Mouse (Mus musculus) adrenal gland, adult 18-20 months (tissue): Measurements from ENCODE around the gene 1190005I06Rik. TPM values are rescaled to one million over a fixed set of nuclear protein-coding genes. Genes with fewer than 3 reads are reported as not detected.
A peak's percentile ranks its signal among the peaks of the same experiment; 100 is the strongest.

Experiments
- DNase-seq, 2 experiments: peaks; one replicate each; pipeline ENCODE4 v3.0.0; 2021 to 2022; ENCODE audit warnings: low spot score in 2 of 2
- total RNA-seq, 2 experiments: library from RNA; stranded (reverse); gene quantifications; 1 replicate in 1 of 2; 2 replicates in 1 of 2; pipeline ENCODE4 v1.2.3; 2021

Gene 1190005I06Rik
- total RNA-seq, 2 experiments from 2014 or later, result 12.3 to 21.3 TPM

DNA sequence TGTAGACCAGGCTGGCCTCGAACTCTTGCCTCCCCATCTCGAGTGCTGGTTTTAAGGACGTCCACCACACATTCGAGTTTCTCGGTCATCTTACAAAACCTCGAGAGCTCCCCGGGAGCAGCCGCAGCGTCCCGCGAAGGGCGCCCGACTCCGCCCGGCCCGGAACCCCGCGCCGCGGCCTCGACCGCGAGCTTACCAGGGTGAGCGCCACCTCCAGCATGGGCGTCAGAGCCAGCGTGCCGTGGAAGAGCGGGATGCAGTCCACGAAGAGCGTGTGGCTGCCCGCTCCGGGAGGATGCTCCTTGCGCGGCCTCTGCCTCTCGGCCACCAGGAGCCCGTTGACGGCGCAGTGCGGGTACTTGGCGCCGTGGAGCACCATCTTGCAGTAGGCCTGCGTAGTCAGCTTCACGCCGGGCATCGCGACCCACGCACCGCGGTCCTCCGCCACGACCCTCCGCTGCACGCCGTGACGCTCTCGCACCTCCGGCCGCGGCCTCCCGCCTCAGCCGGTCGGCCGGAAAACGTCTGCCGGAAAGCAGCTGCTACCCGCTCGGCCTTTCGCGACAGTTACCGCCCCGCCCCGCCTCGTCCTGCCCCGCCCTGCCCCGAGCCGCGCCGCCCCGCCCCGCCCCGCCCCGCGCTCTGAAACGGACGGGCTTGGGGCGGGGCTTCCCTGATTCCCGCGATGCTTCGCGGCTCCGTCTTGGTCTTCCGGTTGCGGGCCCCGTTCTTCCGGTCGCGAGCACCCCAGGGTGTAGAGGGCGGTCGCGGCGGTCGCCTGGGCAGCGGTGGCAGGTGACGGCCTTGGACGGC, 20.3 kb upstream of the 1190005I06Rik start, which contains the start of the genes Gm27021 and Cox4i1:
Gm27021 (minus strand) TSS at position 519 of the 813 bp plus-strand sequence.
Cox4i1 (plus strand) TSS at position 662 of the 813 bp plus-strand sequence.
- DNase-seq, result peak; percentile 88 to 89

DNA sequence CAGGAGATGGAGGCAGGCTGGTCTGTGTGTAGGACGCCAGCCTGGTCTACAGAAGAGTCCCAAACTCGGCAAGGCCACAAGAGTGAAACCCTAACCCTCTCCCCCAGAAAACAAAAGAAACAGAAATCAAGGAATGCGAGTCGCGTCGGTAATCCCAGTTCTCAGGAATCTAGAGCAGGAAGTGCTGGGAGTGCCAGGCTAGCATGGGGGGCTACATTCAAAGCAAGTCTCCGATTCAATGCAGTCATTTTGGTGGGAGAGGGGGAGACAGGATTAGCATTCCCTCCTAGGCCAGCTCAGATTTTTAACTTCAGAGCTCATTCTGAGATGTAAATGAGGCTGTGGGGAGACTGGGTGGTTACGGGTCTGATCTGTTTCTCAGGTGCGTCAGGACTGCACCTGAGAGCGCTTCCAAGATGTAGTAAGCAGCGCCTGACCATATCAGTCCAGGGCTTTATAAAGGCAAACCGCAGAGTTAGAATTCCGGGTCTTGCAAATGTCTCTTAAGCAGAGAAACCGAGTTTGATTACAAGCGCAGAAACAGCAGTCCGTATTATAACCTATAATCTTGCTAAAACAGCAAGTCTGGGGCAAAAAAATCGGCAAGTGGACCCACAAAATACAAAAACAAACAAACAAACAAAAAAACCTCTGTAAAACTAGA, 19.5 kb upstream of the 1190005I06Rik start:
- no peak for DNase-seq

DNA sequence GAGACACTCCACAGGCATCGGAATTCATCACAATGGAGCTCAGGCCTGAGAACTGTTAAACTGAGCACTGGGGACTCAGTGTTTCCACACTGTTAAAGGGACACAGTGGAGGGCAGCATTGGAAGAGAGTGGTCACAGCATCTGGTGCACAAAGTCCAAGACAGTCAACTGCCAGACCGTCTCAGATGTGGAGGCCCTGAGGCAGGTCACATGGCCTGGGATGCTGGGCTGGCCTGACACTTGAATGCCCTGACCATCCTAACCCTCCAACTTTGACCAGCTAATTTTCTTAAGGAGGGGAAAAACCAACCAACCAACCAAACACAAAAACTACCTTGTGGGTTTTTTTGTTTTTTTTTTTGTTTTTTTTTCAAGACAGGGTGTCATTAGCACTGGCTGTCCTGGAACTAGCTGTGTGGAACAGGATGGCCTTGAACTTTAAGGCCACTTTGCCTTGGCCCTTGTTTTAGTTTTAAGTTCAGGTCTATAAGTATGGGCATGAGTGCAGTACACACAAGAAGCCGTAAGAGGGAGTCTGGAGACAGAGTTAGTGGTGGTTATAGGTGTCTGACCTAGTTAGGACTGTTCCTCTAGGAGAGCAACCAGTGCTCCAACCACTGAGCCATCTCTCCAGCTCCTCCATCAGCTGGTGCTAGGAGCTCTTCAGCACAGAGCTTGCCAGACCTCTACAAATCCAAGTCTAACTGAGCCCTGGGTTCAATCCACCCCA, 18.5 kb upstream of the 1190005I06Rik start:
- DNase-seq, result no peak

DNA sequence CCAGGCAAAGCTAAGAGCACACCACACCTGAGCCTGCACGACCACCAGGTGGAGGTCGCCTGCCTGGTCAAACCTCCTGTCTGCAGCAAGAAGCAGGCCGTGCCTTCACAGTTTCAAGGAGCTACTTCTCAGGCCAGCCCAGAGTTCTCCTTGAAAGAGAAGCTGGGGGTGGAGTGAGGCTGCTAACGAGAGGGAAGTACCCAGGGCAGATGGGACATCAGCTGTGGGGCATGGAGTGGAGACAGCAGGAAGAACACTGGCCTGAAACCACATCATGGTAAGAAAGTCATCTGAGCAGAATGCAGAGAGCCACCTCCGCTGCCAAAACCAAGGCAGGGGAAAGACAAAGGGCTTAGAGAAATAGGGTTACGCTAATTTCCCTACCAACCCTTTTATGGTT, 17.1 kb upstream of the 1190005I06Rik start:
- DNase-seq, result no peak

DNA sequence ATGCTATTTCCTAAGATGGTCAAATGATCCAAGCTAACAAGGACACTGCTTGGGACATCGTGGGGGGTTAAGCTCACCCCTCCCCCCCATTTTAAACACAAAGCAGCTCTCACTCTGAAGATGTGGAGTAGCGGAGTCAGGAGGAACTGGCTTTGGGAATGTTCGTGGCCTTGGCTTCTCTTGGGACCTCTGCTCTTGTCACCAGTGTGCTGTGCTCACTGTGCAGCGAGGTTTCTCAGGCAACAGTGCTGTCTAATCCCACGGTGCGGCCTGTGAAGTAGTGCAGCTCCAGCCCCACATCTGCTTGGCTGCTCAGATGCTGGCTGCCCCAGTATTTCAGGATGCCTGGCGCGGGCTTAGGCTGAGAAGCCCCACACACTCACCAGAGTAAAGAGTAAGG, 10.0 kb upstream of the 1190005I06Rik start:
- no peak for DNase-seq

DNA sequence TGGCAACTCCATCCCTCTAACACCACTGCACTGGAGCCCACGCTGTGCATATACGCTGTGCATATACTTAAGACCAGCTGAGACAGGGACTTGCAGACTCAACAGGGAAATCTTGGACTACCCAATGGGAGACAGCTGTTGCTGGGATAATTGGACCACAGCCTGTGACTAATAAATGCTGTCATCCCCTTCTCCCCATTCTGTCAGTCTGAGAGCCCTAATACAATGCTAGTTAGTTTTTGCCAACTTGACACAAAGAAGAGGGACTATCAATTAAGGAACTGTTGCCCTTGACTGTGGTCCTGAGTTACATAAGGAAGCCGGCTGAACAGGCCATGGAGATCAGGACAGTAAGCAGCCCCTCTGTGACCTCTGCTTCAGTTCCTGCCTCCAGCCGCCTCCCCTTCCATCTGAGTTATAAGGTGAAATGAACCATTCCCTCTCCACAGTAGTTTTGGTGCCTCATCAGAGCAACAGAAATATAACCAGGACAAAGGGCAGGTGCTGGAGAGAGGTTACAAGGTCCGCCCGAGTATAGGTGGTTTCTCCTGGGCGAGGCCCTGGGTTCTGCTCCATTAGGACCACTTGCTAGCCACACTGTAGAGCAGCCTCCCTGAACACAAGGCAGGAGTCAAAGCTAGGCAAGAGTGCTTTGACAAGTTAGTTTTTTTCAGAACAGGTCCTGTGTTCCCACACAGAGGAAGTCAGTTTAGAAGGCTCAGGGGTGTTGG, 9.1 kb upstream of the 1190005I06Rik start:
- DNase-seq, result no peak

DNA sequence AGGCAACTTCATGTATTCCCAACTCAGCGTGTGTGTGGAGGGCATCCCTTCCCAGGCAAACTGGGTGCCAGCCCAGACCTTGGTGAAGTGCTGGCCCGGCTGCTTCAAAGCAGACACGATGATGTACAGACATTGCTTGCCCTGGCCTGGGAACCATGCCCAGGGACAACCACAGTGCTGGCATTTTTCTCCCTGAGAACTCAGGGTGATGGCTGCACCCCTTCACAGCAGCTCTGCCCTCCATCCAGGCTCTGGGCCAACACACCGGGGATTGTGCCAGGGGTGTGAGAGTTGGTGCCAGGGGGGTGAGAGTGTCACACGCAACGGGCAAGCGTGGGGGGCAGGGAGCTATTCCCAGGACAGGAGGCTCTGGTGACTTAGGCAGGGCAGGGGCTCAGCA, 2.8 kb downstream of the 1190005I06Rik start:
- peak; percentile 40 to 56 for DNase-seq

DNA sequence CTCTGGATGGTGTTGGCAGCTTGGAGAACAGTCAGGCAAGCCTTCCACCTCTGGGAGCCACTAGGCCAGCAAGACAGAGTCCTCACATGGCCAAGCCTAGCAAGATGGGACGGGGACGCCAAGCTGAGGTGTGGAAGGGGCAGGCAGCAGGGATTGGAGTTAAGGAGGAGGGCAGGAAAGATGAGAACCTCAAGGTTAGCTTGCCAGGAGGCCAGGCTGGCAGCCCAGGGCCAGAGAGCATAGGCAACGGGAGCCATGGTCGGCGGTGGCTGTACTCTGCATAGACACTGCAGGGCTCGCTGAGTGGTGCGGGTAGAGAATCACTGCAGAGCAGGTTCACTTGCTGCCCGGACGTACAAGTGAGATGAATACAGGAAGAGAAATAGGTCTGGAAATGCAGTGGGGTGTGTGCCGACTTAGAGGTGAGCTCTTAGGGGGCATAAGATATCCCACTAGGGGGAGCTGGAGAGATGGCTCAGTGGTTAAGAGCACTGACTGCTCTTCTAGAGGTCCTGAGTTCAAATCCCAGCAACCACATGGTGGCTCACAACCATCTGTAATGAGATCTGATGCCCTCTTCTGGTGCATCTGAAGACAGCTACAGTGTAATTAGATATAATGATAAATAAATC, 5.3 kb downstream of the 1190005I06Rik start:
- no peak for DNase-seq

GRCm38 (mm10) chr8:120641245-120641644, 6.2 kb downstream of the 1190005I06Rik start:
- DNase-seq, result no peak

GRCm38 (mm10) chr8:120634329-120634839, 13.0 kb downstream of the 1190005I06Rik start:
- DNase-seq, result peak; percentile 63 to 74

DNA sequence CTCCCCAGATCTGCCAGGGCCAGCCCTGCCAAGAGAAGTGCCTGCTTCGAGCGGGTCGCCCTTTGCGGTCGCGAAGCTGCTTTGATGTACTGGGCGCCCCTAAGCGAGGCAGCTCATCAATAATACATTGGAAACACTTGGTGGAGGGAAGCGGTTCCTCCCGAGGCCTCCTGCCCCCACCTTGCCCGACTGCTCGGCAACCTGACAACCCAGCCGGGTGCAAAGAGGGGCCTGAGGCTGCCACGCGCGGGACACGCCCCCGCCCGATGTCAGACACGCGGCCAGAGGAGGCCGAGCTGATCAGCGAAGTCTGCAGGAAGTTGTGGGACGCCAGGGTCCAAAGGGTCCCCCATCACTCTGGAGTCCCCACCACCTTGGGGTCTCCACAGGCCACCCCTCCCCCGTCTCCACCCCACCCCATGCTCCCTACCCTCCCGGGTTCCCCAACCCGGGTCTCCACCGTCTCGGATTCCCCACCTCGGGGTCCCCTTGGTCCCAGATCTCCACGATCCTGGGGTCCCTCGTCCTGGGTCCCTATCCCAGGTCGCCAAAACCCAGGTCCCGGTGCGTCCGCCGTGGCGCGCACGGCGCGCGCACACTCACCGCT, 13.7 kb downstream of the 1190005I06Rik start:
- DNase-seq, result peak; percentile 18 to 38

DNA sequence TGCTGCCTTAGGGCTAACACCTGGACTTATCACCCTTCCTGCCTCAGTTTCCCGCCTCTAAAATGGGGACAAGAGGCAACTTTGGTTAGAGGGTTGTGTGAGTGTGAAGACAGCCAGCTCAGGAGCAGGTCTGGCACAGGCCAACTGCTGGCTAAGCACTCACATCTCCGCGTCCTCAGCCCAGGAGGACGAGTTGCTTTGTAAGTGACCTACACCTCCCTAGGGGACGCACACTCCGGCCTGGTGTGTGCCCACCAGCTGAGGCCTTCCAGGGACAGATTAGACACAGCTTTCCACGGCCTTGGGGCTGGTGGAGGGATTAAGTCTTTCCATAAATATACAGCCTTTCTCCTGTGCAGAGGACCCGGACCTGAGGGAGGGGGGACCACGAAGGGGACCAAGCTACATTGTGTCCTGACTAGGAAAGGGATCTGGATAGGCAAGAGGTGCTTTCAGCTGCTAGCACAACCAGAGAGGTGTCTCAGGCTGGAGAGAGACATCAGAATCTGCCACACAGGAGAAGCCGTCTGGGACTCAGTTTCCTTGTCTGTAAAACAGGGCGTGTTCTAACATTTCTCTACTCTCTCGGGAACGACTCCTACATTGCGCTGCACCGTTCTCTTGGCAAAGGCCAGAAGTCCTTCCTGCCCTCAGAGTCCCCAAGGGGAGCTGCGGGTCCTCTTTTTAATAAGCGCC, 14.3 kb downstream of the 1190005I06Rik start:
- DNase-seq, result no peak

DNA sequence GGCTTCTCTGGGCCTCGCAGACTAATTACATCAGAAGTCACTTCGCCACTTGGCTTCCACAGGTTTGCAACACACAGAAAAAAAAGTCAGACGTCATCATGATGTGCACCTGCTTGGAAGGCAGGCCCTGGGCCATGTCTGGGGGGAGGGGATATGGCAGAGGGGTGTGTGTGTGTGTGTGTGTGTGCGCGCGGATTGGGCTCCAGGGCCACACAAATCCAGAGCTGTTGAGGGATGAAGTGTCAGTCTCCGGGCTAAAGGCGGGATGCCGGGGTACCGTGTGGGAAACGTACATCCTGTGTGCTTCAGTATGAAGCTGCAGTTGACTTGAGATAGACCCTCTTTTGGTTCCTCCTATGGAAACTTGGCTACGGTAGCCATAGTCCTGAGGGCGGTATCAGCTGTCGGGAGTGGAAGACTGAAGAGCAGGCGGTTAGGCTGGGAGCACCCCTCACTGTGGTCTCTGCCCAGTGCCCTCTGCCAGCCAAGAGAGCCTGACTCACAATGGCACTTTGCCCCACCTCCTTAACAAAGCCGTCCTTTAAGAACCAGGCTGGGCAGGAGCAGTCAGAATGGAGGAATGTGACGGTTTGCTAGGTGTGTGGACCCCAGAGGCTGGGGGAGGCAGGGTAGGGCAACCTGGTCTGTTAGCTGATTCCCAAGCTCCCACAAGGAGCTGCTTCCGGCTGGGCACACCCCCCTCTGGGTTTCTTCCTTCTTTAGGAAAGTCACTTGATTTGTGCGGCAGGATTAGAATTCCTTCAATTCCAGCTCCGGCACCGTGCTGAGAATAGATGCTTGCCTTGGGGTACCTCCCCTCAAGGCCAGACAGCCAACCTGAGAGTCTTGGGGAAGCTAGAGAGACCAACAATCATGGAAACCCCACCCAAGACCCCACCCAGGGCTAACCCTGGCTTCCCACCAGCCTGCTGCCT, 15.7 kb downstream of the 1190005I06Rik start:
- no peak for DNase-seq

GRCm38 (mm10) chr8:120630848-120631247, 16.6 kb downstream of the 1190005I06Rik start:
- no peak for DNase-seq

GRCm38 (mm10) chr8:120630031-120630430, 17.4 kb downstream of the 1190005I06Rik start:
- DNase-seq, result no peak

GRCm38 (mm10) chr8:120627298-120627697, 20.1 kb downstream of the 1190005I06Rik start:
- DNase-seq, result no peak

DNA sequence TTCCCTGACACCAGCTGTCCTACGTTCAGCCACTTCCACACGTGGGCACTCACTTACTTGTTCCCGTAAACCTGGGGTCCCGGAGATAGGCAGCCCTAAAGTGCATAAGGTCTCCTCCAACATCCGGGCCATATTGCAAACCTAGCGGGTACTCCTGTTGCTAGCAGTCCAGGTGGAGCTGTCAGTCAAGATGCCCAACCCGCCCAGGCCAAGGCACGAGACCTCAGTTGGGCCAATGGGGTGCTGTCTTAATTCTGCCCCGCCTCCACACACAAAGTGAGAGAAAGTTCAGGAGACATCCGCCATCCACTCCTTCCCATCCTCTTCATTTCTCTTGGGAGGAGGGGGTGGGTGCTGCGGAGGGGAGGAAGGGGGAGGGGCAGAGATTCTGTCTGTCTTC, 21.0 kb downstream of the 1190005I06Rik start:
- DNase-seq, result no peak

- no peak for DNase-seq
Measured at GRCm38 (mm10) chr8:120623608-120624007, 23.8 kb downstream of the 1190005I06Rik start.
